Mouse (Mus musculus): ENCODE measurements around the gene Irgc1.
"Not testable (repeated sequence)": the region's sequence is repeated elsewhere in the genome, so short reads cannot be mapped to it uniquely, and the experiment has no call there.

Irgc1 gene

GRCm38 (mm10) chr7:24451855-24452311 is at the start of gene Irgc1:
Gene Irgc1 (minus strand): TSS chr7:24452297.
- DNase-seq = no peak

- DNase-seq = no peak
These were observed 49.4 kb upstream of the Irgc1 start for GRCm38 (mm10) chr7:24501492-24501891.

DNA sequence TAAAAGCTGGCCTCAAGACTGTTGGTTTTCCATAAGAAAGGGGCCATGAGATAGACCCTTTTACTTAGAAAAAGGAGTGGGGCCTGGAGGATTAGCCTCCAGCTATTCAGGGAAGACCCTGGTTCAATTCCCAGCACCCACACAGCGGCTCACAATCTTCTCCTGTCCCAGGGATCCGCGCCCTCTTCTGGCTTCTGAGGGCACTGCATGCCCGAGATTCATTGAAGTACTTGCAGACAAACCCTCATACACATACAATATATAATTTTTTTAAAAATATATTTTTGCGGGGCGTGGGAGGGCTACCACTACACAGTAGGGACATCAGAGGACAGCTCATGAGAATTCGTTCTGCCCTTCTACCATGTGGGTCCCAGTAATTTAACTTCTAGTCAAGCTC is 48.8 kb upstream of the Irgc1 start:
- DNase-seq = no peak

DNA sequence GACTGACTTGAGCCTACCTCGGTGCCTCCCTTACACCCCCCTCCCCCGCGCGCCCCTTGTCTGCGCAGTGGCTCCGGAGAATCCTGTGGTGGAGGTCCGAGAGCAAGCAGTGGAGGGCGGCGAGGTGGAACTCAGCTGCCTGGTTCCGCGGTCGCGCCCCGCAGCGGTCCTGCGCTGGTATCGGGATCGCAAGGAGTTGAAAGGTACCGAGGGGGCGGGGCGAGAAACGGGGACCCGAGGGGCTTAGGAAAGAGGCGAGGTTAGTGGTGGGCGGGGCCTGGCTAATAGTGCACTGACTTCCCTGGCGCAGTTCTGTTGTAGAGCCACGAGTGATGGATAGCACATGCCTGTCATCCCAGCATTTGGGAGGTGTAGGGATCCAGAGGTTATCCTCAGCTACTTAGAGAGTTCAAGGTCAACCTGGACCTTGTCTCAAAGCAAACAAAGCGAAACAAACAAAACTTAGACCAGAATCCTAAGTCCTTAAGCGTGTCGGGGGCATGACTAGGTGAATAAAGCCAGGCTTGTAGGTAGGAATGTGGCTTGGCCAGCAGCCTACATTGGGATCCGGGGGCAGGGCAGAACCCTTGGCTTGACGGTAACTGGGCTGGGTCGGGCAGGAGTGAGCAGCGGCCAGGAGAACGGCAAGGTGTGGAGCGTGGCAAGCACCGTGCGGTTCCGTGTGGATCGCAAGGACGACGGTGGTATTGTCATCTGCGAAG is 47.9 kb upstream of the Irgc1 start:
- no peak for DNase-seq

DNA sequence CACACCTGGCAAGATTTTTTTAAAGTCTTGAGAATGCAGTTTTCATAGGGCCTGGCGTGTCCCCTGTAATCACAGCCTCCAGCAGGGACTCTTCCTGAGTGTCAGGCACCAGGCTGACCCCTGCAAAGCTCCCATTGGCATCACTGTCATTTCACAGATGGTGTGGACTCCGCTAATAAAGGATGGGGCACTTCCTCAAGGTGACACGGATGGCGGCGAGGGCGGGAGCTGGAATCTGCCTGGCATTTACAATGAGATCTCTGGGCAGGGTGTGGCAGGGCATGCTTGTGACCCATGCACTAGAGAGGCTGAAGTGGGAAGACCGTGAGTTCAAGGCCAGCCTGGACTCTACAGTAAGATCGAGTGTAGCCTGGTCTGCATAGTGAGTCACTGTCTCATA is 36.2 kb upstream of the Irgc1 start:
- no peak for DNase-seq

- no peak for DNase-seq
These were observed 35.3 kb upstream of the Irgc1 start for GRCm38 (mm10) chr7:24487403-24487802.

DNA sequence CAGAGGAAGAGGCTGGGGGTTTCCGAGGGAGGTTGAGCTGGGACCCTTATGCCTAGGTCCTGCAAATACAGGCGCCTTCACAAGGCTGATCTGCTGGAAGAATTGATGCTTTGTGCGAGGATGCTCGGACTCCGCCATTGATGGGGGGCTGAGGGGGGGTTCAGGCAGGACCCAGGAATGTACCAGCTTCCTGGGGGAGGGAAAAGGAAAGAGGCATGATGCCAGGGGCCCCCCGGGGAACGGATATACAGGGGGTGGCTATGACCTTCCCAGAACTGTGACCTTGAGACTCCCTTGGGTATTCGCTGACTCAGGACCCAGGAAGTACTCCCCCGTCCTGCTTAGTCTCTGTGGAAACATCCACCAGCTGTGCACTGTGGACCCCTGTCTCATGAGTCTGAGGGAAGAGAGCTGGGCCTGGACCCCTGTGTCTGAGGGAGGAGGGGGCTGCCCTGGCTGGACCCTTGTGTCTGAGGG is 34.6 kb upstream of the Irgc1 start:
- DNase-seq = no peak

DNA sequence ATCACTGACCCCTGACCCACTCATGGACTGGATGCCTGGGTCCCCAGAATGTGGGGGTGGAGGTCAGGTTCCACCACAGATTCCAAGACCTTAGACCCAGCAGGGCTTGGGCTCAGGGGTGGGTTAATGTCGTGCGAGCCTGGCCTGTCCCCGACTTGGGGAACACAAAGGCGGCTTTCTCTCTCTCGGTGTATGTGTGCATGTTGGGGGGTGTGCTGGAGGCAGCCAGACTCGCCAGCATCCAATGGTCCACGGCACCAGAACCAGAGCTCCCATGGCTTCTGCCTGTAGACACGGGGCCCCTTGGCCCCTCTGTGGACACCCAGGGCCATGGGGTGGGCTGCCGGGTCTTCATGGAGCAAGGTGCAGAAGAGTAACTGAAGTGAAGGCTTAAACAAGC is 33.4 kb upstream of the Irgc1 start:
- peak; percentile 47 for DNase-seq

- DNase-seq = not testable (repeated sequence)
These were observed 31.2 kb upstream of the Irgc1 start for GRCm38 (mm10) chr7:24483291-24483690.

DNA sequence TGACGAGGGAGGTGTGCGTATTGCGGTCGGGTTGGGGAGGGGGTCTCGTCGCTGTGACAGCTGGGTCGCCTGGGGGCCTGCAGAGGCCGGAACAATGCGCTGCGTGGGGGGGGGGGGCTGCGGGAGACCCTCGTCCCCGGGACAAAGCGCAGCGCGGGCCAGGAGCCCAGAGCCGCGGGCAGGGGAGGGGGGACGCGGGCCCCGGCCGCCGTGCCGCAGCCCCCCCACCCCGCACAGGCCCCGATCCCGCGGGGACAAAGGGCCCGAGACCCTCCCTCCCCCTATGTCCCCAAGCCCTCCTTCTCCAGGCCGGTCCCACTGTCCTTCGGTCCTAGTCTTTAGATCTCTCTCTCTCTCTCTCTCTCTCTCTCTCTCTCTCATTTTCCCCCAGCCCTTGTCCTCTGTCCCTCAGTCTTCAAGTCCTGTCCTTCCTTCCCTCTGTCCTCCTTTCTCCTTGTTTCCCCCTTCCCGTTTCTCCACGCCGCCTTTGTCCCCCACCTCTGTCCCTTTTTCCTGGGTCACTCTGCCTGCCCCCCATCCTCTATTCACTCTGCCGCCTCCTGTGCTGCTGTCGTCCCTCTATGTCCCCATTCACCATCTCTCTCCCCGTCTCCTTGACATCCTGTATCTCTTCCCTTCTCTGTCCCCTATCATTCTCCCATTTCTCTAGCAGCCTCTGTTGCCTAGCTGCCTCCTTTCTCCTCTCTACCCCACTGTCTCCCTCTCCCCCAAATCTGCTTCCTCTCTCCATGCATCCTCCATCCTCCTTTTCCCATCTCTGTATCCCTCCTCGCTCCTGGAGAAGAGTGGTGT is 30.3 kb upstream of the Irgc1 start:
- no peak for DNase-seq

DNA sequence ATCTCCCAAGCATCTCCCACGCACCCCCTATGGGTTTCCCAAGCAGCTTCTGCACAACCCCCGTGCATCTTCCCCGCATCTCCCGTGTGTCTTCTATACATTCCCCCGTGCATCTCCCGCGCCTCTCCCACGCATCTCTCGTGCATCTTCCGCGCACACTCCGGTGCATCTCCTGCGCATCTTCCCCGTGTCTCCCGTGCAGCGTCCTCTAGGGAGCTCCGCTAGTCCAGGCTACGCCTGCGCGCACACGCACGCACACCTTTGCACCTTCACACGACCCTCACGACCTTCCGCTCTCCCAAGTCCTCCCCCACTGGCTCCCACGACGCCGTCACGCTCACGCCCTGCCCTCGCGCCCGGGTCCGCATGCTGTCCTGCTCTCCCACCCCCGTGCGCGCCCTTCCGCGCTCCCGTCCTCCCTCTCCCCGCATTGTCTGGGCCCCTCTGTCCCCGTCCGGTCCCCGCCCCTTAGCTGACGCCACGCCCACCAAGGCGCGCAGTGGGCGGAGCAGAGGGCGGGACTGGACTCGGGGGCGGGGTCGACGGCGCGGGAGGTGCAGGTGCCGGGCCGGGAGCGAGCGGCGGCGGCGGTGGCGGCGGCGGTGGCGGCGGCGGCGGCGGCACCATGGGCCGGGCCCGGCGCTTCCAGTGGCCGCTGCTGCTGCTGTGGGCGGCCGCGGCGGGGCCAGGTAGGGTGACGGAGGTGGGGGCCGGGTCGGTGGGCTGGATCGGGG is 29.5 kb upstream of the Irgc1 start, which contains the start of gene Cadm4:
Gene Cadm4 (plus strand): TSS at position 550 of the 734 bp plus-strand sequence.
- DNase-seq = peak; percentile 87

- DNase-seq = no peak
These were observed 28.9 kb upstream of the Irgc1 start for GRCm38 (mm10) chr7:24480986-24481473.

- peak; percentile 59 for DNase-seq
These were observed 28.2 kb upstream of the Irgc1 start for GRCm38 (mm10) chr7:24480121-24480941.

DNA sequence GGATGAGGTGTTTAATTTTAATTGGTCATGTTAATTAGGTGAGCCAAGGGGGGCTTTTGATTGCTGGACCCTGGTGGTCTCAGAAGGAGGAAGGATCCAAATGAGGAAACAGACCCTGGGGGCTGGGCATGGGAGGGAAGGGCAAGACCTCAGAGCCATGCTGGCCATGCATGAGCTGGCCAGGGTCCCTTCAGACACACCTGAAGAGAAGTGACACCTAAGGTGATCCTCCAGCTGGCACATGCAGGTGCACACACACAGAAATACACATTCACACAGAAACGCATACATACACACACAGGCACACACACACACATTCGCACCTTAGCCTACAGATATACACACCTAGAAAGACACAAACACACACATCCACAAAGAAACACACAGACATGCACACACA is 27.6 kb upstream of the Irgc1 start:
- no peak for DNase-seq

DNA sequence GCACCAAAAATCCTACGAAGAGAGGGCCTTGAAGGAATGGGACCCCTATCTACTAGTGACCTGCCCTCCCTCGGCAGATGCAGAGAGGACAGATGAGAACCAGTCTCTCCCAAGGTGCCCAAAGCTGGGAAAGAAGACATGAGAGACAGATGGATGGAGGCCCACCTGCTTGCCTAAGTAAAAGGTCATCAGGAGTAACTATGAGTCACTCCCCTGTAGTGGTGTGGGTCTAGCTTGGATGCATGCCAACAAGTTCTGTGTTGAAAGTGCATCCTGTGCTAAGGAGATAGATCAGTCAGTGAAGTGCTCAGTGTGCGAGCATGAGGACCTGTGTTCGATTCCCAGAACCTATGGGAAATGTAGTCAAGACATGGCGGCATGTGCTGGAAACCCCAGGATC is 26.8 kb upstream of the Irgc1 start:
- DNase-seq = no peak

DNA sequence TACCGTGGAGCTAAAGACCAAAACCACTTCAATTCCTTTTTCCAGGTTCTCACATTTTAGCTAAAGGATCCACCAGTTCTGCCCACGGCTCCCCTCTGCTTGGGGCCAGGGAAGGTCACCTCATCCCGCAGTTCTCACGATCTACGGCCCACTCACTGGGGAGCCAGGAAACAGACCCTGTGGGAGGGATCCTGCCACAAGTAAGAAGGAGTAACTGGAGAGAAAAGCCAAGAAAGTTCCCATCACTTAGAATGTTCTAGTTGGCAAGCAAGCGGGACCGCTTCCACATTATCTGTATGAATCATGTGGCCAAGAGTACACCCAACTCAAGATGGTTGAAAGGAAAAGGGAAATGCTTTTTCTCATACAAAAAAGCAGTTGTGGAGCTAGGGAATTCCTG is 24.8 kb upstream of the Irgc1 start:
- DNase-seq = no peak

DNA sequence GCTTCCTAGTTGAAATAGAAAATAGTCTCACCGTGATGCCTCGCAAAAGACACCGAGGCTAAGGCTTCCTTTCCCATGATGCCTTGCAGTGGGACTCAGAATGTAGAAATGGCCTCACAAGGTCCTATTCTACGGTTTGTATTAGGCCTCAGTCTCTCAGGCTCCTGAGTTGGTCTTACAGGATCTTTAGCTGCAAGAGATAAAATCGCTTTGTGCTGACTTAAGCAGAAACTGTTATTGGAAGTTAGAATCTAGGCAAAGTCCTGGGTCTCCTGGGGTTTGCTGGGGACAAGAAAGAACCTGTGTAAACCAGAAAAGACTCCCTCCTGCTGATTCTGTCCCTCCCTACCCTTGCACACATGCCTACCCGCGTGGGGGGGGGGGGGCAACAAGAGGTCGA is 24.2 kb upstream of the Irgc1 start:
- DNase-seq = no peak

DNA sequence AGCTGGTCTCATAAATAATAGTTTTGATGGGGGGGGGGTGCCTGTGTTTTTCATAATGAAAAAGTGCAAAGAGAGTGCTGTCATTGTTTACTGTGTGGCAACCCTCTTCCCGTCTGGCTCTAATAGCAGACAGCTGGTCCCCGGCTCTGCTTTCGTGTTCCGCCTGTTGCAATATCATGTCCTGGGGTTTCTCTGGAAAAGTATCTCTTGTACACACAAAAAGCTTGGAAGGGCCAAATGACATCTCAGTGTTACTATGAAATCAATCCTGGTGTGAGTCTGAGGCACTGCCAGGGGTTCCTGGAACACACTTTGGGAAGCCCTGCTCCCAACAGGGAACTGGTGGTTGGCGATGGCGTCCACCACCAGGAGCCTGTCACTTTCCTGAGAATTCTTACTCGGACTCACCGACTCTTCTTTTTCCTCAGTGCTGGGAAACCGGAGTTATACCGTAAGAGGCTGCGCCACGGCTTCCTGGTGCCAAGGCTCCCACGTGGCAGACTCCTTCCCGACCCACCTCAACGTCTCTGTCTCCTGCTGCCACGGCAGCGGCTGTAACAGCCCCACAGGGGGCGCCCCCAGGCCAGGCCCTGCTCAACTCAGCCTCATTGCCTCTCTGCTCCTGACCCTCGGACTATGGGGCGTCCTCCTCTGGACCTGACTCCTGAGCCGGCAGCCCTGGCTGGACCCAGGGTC is 22.9 kb upstream of the Irgc1 start:
- peak; percentile 77 for DNase-seq

GRCm38 (mm10) chr7:24473913-24474529 is 21.9 kb upstream of the Irgc1 start:
- DNase-seq = peak; percentile 69

- no peak for DNase-seq
These were observed 20.8 kb upstream of the Irgc1 start for GRCm38 (mm10) chr7:24472937-24473336.

DNA sequence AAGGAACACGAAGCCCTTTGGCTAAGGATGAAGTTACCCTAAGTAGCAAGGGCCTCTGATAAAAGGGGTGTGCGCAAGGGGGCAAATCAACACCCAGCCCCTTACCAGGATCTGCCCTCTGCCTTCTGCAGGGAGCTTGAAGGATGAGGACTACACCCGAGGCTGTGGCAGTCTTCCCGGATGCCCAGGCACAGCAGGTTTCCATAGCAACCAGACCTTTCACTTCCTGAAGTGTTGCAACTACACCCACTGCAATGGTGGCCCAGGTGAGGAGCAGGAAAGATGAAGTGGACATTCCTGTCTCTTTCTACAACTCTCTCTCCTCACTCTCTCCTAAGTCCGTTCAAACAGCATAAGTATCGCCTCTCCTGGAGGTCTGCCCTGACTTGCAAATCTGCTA is 20.3 kb upstream of the Irgc1 start:
- DNase-seq = no peak

All from layer of hippocampus, adult 9-11 months (tissue).